Mouse (Mus musculus): ENCODE measurements around the gene Rbpms2.

DNA sequence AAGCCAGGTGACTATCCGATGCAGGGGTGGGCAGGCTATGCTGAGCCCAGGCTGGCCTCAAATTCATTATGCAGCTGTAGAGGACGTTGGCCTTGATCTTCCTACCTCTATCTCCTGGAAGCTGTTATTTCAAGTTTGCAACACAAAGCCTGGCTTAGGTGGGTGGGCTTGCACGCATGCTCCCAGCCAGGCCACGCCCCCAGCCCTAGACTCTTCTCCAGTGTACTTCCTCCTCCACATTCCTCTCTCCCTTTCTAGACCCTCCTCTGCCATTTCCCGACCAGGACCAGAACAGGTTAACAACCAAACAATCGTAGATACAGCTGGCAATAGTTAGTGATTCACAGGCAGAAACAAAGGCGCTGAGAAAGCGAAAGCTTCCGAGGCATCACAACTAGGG, 35.9 kb upstream of the Rbpms2 start:
- TF ChIP-seq POLR2A (IDR thresholded peaks at IDR 0.05; ENCODE audit: insufficient read depth, low read depth, low read length) (no peak), CTCF (IDR thresholded peaks at IDR 0.05) (no peak)

All from heart, adult 2 months (tissue).